Mouse (Mus musculus) testis, adult 2 months (tissue): ENCODE results near the gene Mok.

Experiments used
- CTCF ChIP-seq: fragments of 200-500 bp; IDR thresholded peaks from 2 replicates; pipeline ENCODE4 v1.5.1; 2012; ENCODE audit warnings: low read depth, mild to moderate bottlenecking, inconsistent platforms, low read length, moderate library complexity; ENCODE audit not compliant: control insufficient read depth, insufficient read depth, insufficient replicate concordance
- POLR2A ChIP-seq: fragments of 200-500 bp; IDR thresholded peaks from 2 replicates; pipeline ENCODE4 v1.6.1; 2012; ENCODE audit warnings: low read depth, mild to moderate bottlenecking, inconsistent platforms, low read length, moderate library complexity; ENCODE audit not compliant: control insufficient read depth

- TF ChIP-seq CTCF: peak; percentile 88; the same call in 1 of the 2 replicates
- TF ChIP-seq POLR2A: no peak
Measured at GRCm38 (mm10) chr12:110843194-110844048, 2.7 kb upstream of the Mok start.
